Mouse (Mus musculus) testis, postnatal 10 days (tissue): ENCODE results near the gene Arl5c.

Experiments
- DNase-seq: peaks from one replicate; pipeline ENCODE4 v3.0.0; 2021; ENCODE audit warnings: low spot score

Arl5c gene

GRCm38 (mm10) chr11:97995564-97996288, at the start of gene Arl5c:
TSS of gene Arl5c (minus strand) at chr11:97996181.
- peak; percentile 67 for DNase-seq

DNA sequence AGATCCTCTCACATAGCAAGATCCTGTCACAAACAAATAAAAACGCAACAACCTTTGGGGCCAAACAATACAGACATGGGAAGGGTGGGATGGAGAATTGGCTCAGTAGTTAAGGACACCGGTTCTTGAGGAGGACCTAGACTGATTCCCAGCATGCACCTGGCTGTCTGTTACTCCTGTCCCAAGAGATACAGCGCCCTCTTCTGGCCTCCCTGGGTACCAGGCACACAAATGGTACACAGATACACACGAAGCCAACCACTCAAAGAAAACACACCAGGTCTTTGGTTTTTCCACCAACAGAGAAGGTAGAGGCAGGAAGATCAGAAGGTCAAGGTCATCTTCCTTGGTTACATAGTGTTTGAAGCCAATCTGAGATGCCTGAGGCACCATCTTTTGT, 49.6 kb upstream of the Arl5c start:
- no peak for DNase-seq

- DNase-seq, result no peak
These were observed 48.1 kb upstream of the Arl5c start for GRCm38 (mm10) chr11:98044074-98044473.

DNA sequence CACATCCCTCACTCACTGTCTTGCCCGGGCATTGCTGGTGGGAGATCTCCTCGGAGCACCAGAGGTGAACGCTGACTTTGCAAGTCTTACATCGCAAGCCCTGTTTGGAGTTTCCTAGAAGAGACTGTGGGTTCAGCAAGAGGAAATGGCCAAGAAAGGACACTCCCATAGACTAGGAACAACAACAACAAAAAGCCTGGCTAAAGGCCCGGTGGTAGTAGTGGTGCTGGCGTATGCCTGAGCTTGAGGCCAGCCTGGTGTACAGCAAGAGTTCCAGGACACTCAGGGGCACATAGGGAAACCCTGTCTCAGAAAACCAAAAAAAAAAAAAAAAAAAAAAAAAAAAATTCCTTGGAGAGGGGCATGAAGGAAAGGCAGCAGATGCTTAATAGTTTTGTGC, 46.8 kb upstream of the Arl5c start:
- no peak for DNase-seq

DNA sequence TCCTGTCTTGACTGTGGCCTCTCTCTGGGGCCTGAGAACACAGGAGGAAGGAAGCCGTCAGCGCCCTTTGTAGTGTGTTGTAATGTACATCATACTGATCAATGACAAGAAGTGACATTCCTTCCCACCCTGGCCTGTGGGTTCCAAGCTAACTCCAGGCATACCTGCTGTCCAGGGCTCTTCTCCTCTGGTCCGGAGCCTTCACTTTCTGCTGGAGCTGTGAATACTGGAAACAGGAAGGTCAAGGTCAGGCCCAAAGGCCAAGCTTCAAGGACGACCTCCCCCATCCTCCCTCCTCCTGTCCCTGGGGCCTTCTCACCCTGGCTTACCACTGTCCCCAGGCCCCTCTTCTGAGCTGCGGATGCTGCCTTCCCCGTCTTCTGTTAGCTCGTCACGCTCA, 45.0 kb upstream of the Arl5c start:
- DNase-seq, result no peak

- no peak for DNase-seq
These were observed 41.9 kb upstream of the Arl5c start for GRCm38 (mm10) chr11:98037871-98038270.

- DNase-seq, result peak; percentile 66
These were observed 40.0 kb upstream of the Arl5c start for GRCm38 (mm10) chr11:98035977-98036377.

GRCm38 (mm10) chr11:98034840-98035239, 38.9 kb upstream of the Arl5c start:
- DNase-seq, result no peak

DNA sequence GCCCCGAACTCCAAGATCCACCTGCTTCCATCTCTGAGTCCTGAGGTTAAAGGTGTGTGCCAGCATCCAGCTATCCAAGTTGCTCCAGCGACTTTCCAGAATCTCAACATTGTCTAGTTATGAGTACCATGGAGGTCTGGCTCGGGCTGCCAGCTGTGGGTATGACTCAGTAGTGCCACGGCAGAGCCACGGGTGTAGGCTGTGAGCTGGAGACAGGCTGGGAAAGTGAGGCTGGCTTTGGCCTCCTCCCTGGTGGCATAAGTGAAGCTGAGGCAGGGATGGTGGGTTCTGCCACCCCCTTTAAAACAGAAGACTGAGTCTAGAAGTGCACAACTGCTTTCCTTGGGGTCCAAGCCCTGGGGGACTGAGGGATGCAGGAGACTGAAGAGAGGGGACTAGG, 38.1 kb upstream of the Arl5c start:
- DNase-seq, result no peak

GRCm38 (mm10) chr11:98031443-98031770, 35.4 kb upstream of the Arl5c start:
- peak; percentile 90 for DNase-seq

GRCm38 (mm10) chr11:98030701-98031442, 34.9 kb upstream of the Arl5c start:
- no peak for DNase-seq

- DNase-seq, result no peak
These were observed 31.8 kb upstream of the Arl5c start for GRCm38 (mm10) chr11:98027785-98028184.

GRCm38 (mm10) chr11:98027297-98027688, 31.3 kb upstream of the Arl5c start:
- no peak for DNase-seq

- peak; percentile 95 for DNase-seq
These were observed 30.8 kb upstream of the Arl5c start, which contains the start of gene Rpl19 for GRCm38 (mm10) chr11:98026570-98027296. TSS of gene Rpl19 (plus strand) at chr11:98026710.

DNA sequence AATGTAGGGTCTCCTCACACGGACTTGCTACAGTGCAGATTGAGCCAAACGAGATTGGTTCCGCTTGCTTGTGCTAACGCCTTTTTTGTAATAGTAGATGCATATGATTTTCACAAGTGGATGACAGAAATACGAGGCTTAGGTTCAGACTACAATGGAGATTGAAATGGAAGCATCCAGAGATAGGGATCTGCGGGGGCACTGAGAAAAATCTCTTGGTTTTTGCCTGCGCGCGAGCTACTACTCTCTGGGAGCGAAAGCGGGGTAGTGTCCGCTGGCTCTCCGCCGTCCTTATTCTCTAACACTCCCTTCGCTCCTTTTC, 30.2 kb upstream of the Arl5c start:
- DNase-seq, result no peak

DNA sequence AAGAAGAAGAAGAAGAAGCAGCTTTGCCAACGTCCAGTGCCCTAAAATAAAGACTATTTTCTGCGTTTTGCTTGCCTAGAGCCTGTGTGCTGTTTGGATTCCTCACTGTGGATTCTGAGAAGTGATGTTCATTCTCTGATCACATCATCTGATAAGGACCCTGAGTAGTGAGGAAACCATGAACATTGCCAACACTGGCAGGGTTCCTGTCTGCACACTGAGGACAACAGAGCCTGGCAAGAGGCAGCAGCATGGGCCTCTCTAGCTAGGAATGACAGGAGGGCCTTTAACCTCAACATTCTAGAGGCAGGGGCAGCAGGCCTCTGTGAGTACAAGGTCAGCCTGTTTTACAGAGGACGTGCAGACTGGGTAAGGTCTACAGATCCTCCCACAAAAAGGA, 28.5 kb upstream of the Arl5c start:
- DNase-seq, result no peak

DNA sequence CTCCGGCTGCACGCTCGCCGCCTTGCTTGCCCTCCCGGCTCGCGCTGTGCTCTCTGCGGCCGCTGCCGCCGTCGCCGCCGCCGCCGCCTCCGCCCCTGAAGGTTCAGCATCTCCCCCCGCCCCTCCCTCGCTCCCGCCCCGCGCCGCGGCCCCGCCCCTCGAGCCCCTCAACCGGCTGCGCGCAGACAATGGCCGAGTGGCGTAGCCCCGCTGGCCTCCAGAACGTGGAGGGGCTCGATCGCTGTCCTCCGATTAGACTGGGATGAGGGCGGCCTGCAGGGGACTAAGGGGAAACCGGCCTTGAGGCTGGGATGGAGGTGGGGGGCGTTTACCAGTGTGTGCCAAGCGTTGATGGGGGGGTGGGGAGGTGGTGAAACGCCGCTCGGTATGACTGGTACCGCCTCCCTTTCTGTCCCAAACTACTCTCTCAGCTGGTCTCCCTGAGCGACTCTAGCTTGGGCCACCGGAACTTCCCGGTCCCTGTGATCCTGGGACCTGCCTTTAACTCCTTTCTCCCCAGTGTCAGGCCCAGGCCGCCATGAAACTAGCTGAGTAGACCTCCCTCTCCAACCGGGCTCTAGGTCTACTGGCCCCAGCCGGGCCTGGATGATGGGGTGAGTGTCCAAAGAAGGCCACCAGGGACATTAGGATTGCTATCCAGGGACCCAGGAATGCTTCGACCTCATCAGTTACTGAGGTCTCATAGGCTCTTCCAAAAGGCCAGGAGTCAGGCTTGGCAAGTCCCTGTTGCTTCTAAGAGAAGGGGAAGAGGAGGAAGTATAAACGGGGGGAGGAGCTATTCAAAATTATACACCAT, 26.8 kb upstream of the Arl5c start, which contains the start of gene Cacnb1:
Gene Cacnb1 (minus strand): TSS at position 480 of the 817 bp plus-strand sequence.
- peak; percentile 83 for DNase-seq

DNA sequence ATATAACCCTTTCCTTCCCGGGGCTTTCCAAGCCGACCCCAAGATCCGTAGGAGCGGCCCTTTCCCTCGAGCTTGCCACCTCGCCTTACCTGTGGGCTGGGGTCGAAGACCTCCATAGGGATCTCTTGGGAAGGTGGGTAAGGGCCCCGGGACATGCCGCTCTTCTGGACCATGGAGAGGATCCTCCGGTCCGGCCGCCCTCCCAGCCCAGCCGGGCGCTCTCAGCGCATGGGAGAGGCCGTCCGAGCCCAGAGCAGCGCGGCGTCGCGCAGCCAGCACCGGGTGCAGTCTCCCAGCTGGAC, 26.2 kb upstream of the Arl5c start:
- no peak for DNase-seq

- DNase-seq, result peak; percentile 71
These were observed 25.7 kb upstream of the Arl5c start for GRCm38 (mm10) chr11:98021565-98022252.

- DNase-seq, result no peak
These were observed 25.1 kb upstream of the Arl5c start for GRCm38 (mm10) chr11:98021118-98021517.

- peak; percentile 60 for DNase-seq
These were observed 24.7 kb upstream of the Arl5c start for GRCm38 (mm10) chr11:98020710-98021109.
